11 mouse cellular contexts compared by ENCODE assay signal in genomic region chr1:185655021-185655420, GRCm38 (mm10).
"Had no signal": no experiment of that assay in that cellular context is flagged by ENCODE, and none has a peak within 500 bp of the region (broad histone marks: within the 10 kb centered on the region; RNA-seq: fewer than 3 reads in every experiment).

No protein-coding gene starts in this region.

- H3K4me3 ChIP-seq: limb, embryonic 13.5 days; midbrain, embryonic 13.5 days; myocyte; neural tube, embryonic 15.5 days; stomach, embryonic 15.5 days had no signal

- H3K4me1 ChIP-seq: limb, embryonic 13.5 days; midbrain, embryonic 13.5 days; neural tube, embryonic 15.5 days; stomach, embryonic 15.5 days had no signal

- H3K9ac ChIP-seq: limb, embryonic 13.5 days; liver, embryonic 14.5 days; midbrain, embryonic 13.5 days; neural tube, embryonic 15.5 days; stomach, embryonic 15.5 days had no signal

- H3K4me2 ChIP-seq: limb, embryonic 13.5 days; midbrain, embryonic 13.5 days; neural tube, embryonic 15.5 days; stomach, embryonic 15.5 days had no signal

- H3K36me3 ChIP-seq: limb, embryonic 13.5 days; midbrain, embryonic 13.5 days; neural tube, embryonic 15.5 days; stomach, embryonic 15.5 days had no signal

- H3K9me3 ChIP-seq: limb, embryonic 13.5 days; midbrain, embryonic 13.5 days; neural tube, embryonic 15.5 days; stomach, embryonic 15.5 days had no signal

- DNase-seq: kidney, postnatal 10 days; left cerebral cortex, postnatal 4 days; lung, adult 18-20 months; thymus, adult 2 months; thymus, postnatal 25 days had no signal

- ATAC-seq: midbrain, embryonic 13.5 days had no signal

- H3K27ac ChIP-seq: limb, embryonic 13.5 days; liver, embryonic 14.5 days; midbrain, embryonic 13.5 days; neural tube, embryonic 15.5 days; stomach, embryonic 15.5 days had no signal

- H3K27me3 ChIP-seq: limb, embryonic 13.5 days; midbrain, embryonic 13.5 days; neural tube, embryonic 15.5 days; stomach, embryonic 15.5 days had no signal
